Mouse (Mus musculus) adrenal gland, adult 18-20 months (tissue): ENCODE data around the gene Irf4. TPM values are rescaled to one million over a fixed set of nuclear protein-coding genes. Genes with fewer than 3 reads are reported as not detected.
A peak's percentile ranks its signal among the peaks of the same experiment; 100 is the strongest.

Source experiments
- DNase-seq, 2 experiments: peaks; one replicate each; pipeline ENCODE4 v3.0.0; 2021 to 2022; ENCODE audit warnings: low spot score in 2 of 2
- total RNA-seq, 2 experiments: library from RNA; stranded (reverse); gene quantifications; 1 replicate in 1 of 2; 2 replicates in 1 of 2; pipeline ENCODE4 v1.2.3; 2021

Gene Irf4
- total RNA-seq, 2 experiments from 2014 or later: 15.9 to 29.0 TPM

- DNase-seq: no peak
Measured at GRCm38 (mm10) chr13:30760374-30761090, 11.5 kb downstream of the Irf4 start.

GRCm38 (mm10) chr13:30761151-30761631 is 12.2 kb downstream of the Irf4 start:
- no peak for DNase-seq

GRCm38 (mm10) chr13:30762224-30762623 is 13.2 kb downstream of the Irf4 start:
- DNase-seq: no peak

GRCm38 (mm10) chr13:30764014-30764740 is 15.2 kb downstream of the Irf4 start:
- no peak for DNase-seq

GRCm38 (mm10) chr13:30765906-30766305 is 16.9 kb downstream of the Irf4 start:
- DNase-seq: no peak

- no peak for DNase-seq
Measured at GRCm38 (mm10) chr13:30766636-30767476, 17.8 kb downstream of the Irf4 start.

- DNase-seq: no peak
Measured at GRCm38 (mm10) chr13:30767477-30768127, 18.6 kb downstream of the Irf4 start.

GRCm38 (mm10) chr13:30776021-30776420 is 27.0 kb downstream of the Irf4 start:
- DNase-seq: no peak

GRCm38 (mm10) chr13:30777678-30778179 is 28.7 kb downstream of the Irf4 start:
- peak in 1 of 2 experiments; percentile 9 for DNase-seq

GRCm38 (mm10) chr13:30781905-30782304 is 32.9 kb downstream of the Irf4 start:
- DNase-seq: no peak

- DNase-seq: no peak
Measured at GRCm38 (mm10) chr13:30782419-30782818, 33.4 kb downstream of the Irf4 start.

- no peak for DNase-seq
Measured at GRCm38 (mm10) chr13:30785423-30786040, 36.5 kb downstream of the Irf4 start.

- DNase-seq: no peak
Measured at GRCm38 (mm10) chr13:30786235-30787035, 37.4 kb downstream of the Irf4 start.

GRCm38 (mm10) chr13:30787036-30787320 is 38.0 kb downstream of the Irf4 start:
- DNase-seq: no peak

GRCm38 (mm10) chr13:30787556-30787955 is 38.5 kb downstream of the Irf4 start:
- DNase-seq: no peak

GRCm38 (mm10) chr13:30787960-30788359 is 38.9 kb downstream of the Irf4 start:
- DNase-seq: no peak

GRCm38 (mm10) chr13:30788421-30788820 is 39.4 kb downstream of the Irf4 start:
- DNase-seq: no peak

GRCm38 (mm10) chr13:30790016-30790415 is 41.0 kb downstream of the Irf4 start:
- DNase-seq: no peak

GRCm38 (mm10) chr13:30792308-30792707 is 43.3 kb downstream of the Irf4 start:
- DNase-seq: no peak

- no peak for DNase-seq
Measured at GRCm38 (mm10) chr13:30792741-30793140, 43.7 kb downstream of the Irf4 start.
